Mouse (Mus musculus): ENCODE results near the gene Cmbl. TPM values are rescaled to one million over a fixed set of nuclear protein-coding genes. Genes with fewer than 3 reads are reported as not detected.

Cmbl gene
- total and polyA plus RNA-seq, 2 experiments from 2014 or later = 22.8 to 41.0 TPM

GRCm38 (mm10) chr15:31602426-31602825 lies 37.2 kb downstream of the Cmbl start:
- Histone ChIP-seq H3K27me3 (ENCODE audit: control insufficient read depth, insufficient read depth, low read length) (no peaks in the 10 kb centered on the region), H3K27ac (ENCODE audit: low read depth) (peak overlapping the region; percentile 83), H3K4me3 (ENCODE audit: low read depth, low read length) (peak overlapping the region; percentile 70), H3K4me2 (ENCODE audit: low read depth, low read length) (peak overlapping the region; percentile 90), H3K9me3 (replicated peaks; ENCODE audit: control insufficient read depth, low read length) (no peaks in the 10 kb centered on the region), H3K36me3 (replicated peaks; ENCODE audit: control insufficient read depth, insufficient read depth, low read length) (peaks cover 6% of the 10 kb centered on the region; the same call in 1 of the 2 replicates), H3K4me1 (ENCODE audit: control insufficient read depth, insufficient read depth) (peaks cover 18% of the 10 kb centered on the region), H3K9ac (replicated peaks; ENCODE audit: low read depth, low read length) (peak overlapping the region; percentile 75)
- peak; percentile 27; the same call in 1 of the 2 replicates for ATAC-seq (ENCODE audit: insufficient read depth, low read depth)
- DNase-seq (ENCODE audit: low spot score) = peak; percentile 65
- WGBS = 2% methylated on average over 15 of the region's 15 CpGs
- TF ChIP-seq EP300 (IDR thresholded peaks at IDR 0.05; ENCODE audit: low read depth) (no peak), CTCF (IDR thresholded peaks at IDR 0.05; ENCODE audit: low read depth) (peak; percentile 36)

- ATAC-seq (ENCODE audit: insufficient read depth, low read depth) (no peak), DNase-seq (ENCODE audit: low spot score) (no peak)
- peaks cover 18% of the 10 kb centered on the region for H3K4me1 ChIP-seq (ENCODE audit: control insufficient read depth, insufficient read depth)
- no peaks in the 10 kb centered on the region for H3K36me3 ChIP-seq (replicated peaks; ENCODE audit: control insufficient read depth, insufficient read depth, low read length)
- 88% methylated on average over 13 of the region's 13 CpGs for WGBS
- H3K4me3 ChIP-seq (ENCODE audit: low read depth, low read length) = no peak overlapping the region
- no peak overlapping the region for H3K4me2 ChIP-seq (ENCODE audit: low read depth, low read length)
- H3K27ac ChIP-seq (ENCODE audit: low read depth) = no peak overlapping the region
- no peaks in the 10 kb centered on the region for H3K27me3 ChIP-seq (ENCODE audit: control insufficient read depth, insufficient read depth, low read length)
- TF ChIP-seq CTCF (IDR thresholded peaks at IDR 0.05; ENCODE audit: low read depth) = no peak
- no peak for TF ChIP-seq EP300 (IDR thresholded peaks at IDR 0.05; ENCODE audit: low read depth)
- H3K9me3 ChIP-seq (replicated peaks; ENCODE audit: control insufficient read depth, low read length) = no peaks in the 10 kb centered on the region
- H3K9ac ChIP-seq (replicated peaks; ENCODE audit: low read depth, low read length) = no peak overlapping the region
These were observed 37.9 kb downstream of the Cmbl start for GRCm38 (mm10) chr15:31603113-31603512.

GRCm38 (mm10) chr15:31606821-31607220 lies 41.6 kb downstream of the Cmbl start:
- no peak overlapping the region for H3K4me2 ChIP-seq (ENCODE audit: low read depth, low read length)
- TF ChIP-seq CTCF (IDR thresholded peaks at IDR 0.05; ENCODE audit: low read depth) = no peak
- no peak for TF ChIP-seq EP300 (IDR thresholded peaks at IDR 0.05; ENCODE audit: low read depth)
- no peaks in the 10 kb centered on the region for H3K9me3 ChIP-seq (replicated peaks; ENCODE audit: control insufficient read depth, low read length)
- WGBS = 44% methylated on average over 6 of the region's 6 CpGs
- no peaks in the 10 kb centered on the region for H3K4me1 ChIP-seq (ENCODE audit: control insufficient read depth, insufficient read depth)
- no peak overlapping the region for H3K4me3 ChIP-seq (ENCODE audit: low read depth, low read length)
- no peak overlapping the region for H3K27ac ChIP-seq (ENCODE audit: low read depth)
- ATAC-seq (ENCODE audit: insufficient read depth, low read depth) (no peak), DNase-seq (ENCODE audit: low spot score) (no peak)
- H3K36me3 ChIP-seq (replicated peaks; ENCODE audit: control insufficient read depth, insufficient read depth, low read length) = 0 out of 2 replicates have a peak, but pooled peaks cover 9% of the 10 kb centered on the region
- no peak overlapping the region for H3K9ac ChIP-seq (replicated peaks; ENCODE audit: low read depth, low read length)
- no peaks in the 10 kb centered on the region for H3K27me3 ChIP-seq (ENCODE audit: control insufficient read depth, insufficient read depth, low read length)

- TF ChIP-seq EP300 (IDR thresholded peaks at IDR 0.05; ENCODE audit: low read depth) (no peak), CTCF (IDR thresholded peaks at IDR 0.05; ENCODE audit: low read depth) (peak; percentile 59)
- Histone ChIP-seq H3K27ac (ENCODE audit: low read depth) (no peak overlapping the region), H3K4me3 (ENCODE audit: low read depth, low read length) (no peak overlapping the region), H3K9ac (replicated peaks; ENCODE audit: low read depth, low read length) (no peak overlapping the region), H3K4me1 (ENCODE audit: control insufficient read depth, insufficient read depth) (no peaks in the 10 kb centered on the region), H3K9me3 (replicated peaks; ENCODE audit: control insufficient read depth, low read length) (no peaks in the 10 kb centered on the region), H3K36me3 (replicated peaks; ENCODE audit: control insufficient read depth, insufficient read depth, low read length) (peaks cover 12% of the 10 kb centered on the region; the same call in 1 of the 2 replicates), H3K27me3 (ENCODE audit: control insufficient read depth, insufficient read depth, low read length) (no peaks in the 10 kb centered on the region), H3K4me2 (ENCODE audit: low read depth, low read length) (no peak overlapping the region)
- ATAC-seq (ENCODE audit: insufficient read depth, low read depth) (no peak; the same call in 1 of the 2 replicates), DNase-seq (ENCODE audit: low spot score) (peak; percentile 39)
- 69% methylated on average over 3 of the region's 3 CpGs for WGBS
These were observed 45.8 kb downstream of the Cmbl start for GRCm38 (mm10) chr15:31611027-31611426.

GRCm38 (mm10) chr15:31611976-31612375 lies 46.8 kb downstream of the Cmbl start:
- ATAC-seq (ENCODE audit: insufficient read depth, low read depth) (no peak), DNase-seq (ENCODE audit: low spot score) (no peak)
- Histone ChIP-seq H3K9me3 (replicated peaks; ENCODE audit: control insufficient read depth, low read length) (no peaks in the 10 kb centered on the region), H3K4me1 (ENCODE audit: control insufficient read depth, insufficient read depth) (no peaks in the 10 kb centered on the region), H3K4me2 (ENCODE audit: low read depth, low read length) (no peak overlapping the region), H3K27ac (ENCODE audit: low read depth) (no peak overlapping the region), H3K4me3 (ENCODE audit: low read depth, low read length) (no peak overlapping the region), H3K27me3 (ENCODE audit: control insufficient read depth, insufficient read depth, low read length) (no peaks in the 10 kb centered on the region), H3K36me3 (replicated peaks; ENCODE audit: control insufficient read depth, insufficient read depth, low read length) (peaks cover 17% of the 10 kb centered on the region), H3K9ac (replicated peaks; ENCODE audit: low read depth, low read length) (no peak overlapping the region)
- no peak for TF ChIP-seq EP300 (IDR thresholded peaks at IDR 0.05; ENCODE audit: low read depth)
- WGBS = 90% methylated on average over 4 of the region's 4 CpGs

GRCm38 (mm10) chr15:31613826-31614453 lies 48.8 kb downstream of the Cmbl start:
- Histone ChIP-seq H3K4me1 (ENCODE audit: control insufficient read depth, insufficient read depth) (no peaks in the 10 kb centered on the region), H3K27me3 (ENCODE audit: control insufficient read depth, insufficient read depth, low read length) (no peaks in the 10 kb centered on the region), H3K4me2 (ENCODE audit: low read depth, low read length) (no peak overlapping the region), H3K9ac (replicated peaks; ENCODE audit: low read depth, low read length) (no peak overlapping the region), H3K4me3 (ENCODE audit: low read depth, low read length) (no peak overlapping the region), H3K27ac (ENCODE audit: low read depth) (no peak overlapping the region), H3K36me3 (replicated peaks; ENCODE audit: control insufficient read depth, insufficient read depth, low read length) (peaks cover 32% of the 10 kb centered on the region), H3K9me3 (replicated peaks; ENCODE audit: control insufficient read depth, low read length) (no peaks in the 10 kb centered on the region)
- no peak for TF ChIP-seq CTCF (IDR thresholded peaks at IDR 0.05; ENCODE audit: low read depth)
- no peak for TF ChIP-seq EP300 (IDR thresholded peaks at IDR 0.05; ENCODE audit: low read depth)
- ATAC-seq (ENCODE audit: insufficient read depth, low read depth) (no peak), DNase-seq (ENCODE audit: low spot score) (no peak)
- WGBS = 84% methylated on average over 6 of the region's 6 CpGs

Data from heart, postnatal 0 days (tissue).